Mouse (Mus musculus): ENCODE data around the gene Diaph3. TPM values are rescaled to one million over a fixed set of nuclear protein-coding genes. Genes with fewer than 3 reads are reported as not detected.

Diaph3 gene
- total and polyA plus RNA-seq, 3 experiments: 16.2 to 36.9 (median 17.5) TPM

DNA sequence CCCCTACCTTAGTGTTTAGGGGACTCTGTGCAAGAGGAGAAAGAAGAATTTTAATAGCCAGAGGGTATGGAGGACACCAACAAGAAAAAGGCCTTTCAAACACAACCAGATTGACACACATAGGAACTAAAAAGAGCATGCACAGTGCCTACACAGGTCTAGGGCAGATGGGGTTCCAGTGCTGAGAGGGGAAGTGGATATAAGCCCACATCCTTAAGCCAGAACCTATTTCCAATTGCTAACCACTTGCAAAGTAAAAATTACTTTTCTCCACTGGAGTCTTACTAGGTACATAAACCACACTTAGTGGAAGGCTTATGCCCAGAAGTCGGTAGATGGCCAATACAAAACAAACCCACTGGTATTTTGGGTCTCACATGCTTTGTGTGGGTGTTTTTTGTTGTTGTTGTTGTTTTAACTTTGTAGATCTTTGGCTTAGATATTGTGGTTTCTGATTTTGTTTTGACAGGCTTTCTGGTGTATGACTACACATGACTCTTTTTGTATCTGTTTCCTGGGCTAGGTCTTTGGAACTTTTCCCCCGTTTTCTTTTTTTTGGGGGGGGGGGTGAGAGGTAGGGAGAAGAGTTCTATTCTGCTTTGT, 426.8 kb downstream of the Diaph3 start:
- DNase-seq (ENCODE audit: extremely low read depth): no peak
- no peak overlapping the region for H3K4me2 ChIP-seq (ENCODE audit: insufficient read depth, low read depth, poor library complexity, severe bottlenecking)
- no peak overlapping the region for H3K27ac ChIP-seq (ENCODE audit: insufficient read depth, low read depth)
- H3K36me3 ChIP-seq (replicated peaks in 1 of 2; ENCODE audit: control insufficient read depth in 1 of 2, insufficient read depth in 1 of 2, low read length in 1 of 2): peaks cover 0 to 4% of the 10 kb centered on the region in 2 experiments
- TF ChIP-seq JUND (conservative IDR thresholded peaks at IDR 0.05; ENCODE audit: low read depth, low read length): no peak
- no peak for TF ChIP-seq USF1 (IDR thresholded peaks at IDR 0.05; ENCODE audit: low read depth, low read length)
- no peak for TF ChIP-seq ETS1 (conservative IDR thresholded peaks at IDR 0.05; ENCODE audit: low read depth, low read length)
- no peak for TF ChIP-seq MAZ (IDR thresholded peaks at IDR 0.05; ENCODE audit: low read depth, low read length)
- H3K9me3 ChIP-seq (replicated peaks; ENCODE audit: low read length): no peaks in the 10 kb centered on the region
- no peak overlapping the region for H3K4me3 ChIP-seq (replicated peaks in 1 of 3; ENCODE audit: low read depth in 2 of 3, low read length in 2 of 3, poor library complexity in 1 of 3)
- no peaks in the 10 kb centered on the region for H3K27me3 ChIP-seq (replicated peaks)
- in situ Hi-C loops (cut with MboI; ENCODE audit: low pct_ligation_motif_present, low pct_unique_long_range_greater_than_20kb, low sequenced_read_pairs) (no loop called here), dilution Hi-C loops (cut with MboI; ENCODE audit: extremely low pct_ligation_motif_present, extremely low pct_unique_long_range_greater_than_20kb, low sequenced_read_pairs) (no loop called here)
- no peaks in the 10 kb centered on the region for H3K4me1 ChIP-seq (ENCODE audit: control insufficient read depth in 1 of 2, insufficient read depth in 2 of 2)
- no peak overlapping the region for H3K9ac ChIP-seq (ENCODE audit: insufficient read depth, low read depth)
- no peaks in the 10 kb centered on the region for H3K79me2 ChIP-seq (replicated peaks; ENCODE audit: control insufficient read depth, extremely low read depth, insufficient read depth, poor library complexity, severe bottlenecking)

DNA sequence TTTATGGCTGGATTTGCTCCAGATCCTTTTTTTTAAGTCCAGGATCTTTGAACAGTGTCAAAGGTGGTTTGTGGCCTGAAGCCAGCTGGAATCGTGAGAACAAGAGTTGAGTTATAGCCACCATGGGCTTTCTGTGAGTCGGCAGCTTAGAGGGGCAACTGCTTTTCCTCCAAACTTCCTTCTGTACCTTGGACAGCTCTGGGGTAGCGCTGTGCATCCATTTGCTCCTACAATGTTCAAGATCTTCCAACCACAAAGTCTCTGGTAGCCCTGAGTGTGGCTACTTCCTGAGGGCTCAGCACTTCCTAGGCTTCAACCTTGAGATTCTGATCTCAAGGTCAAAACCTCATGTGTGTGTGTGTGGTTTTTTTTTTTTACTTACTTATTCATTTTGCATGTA, 437.0 kb downstream of the Diaph3 start:
- H3K27ac ChIP-seq (ENCODE audit: insufficient read depth, low read depth): no peak overlapping the region
- in situ Hi-C loops (cut with MboI; ENCODE audit: low pct_ligation_motif_present, low pct_unique_long_range_greater_than_20kb, low sequenced_read_pairs): no loop called here
- no peaks in the 10 kb centered on the region for H3K4me1 ChIP-seq (ENCODE audit: control insufficient read depth in 1 of 2, insufficient read depth in 2 of 2)
- H3K4me2 ChIP-seq (ENCODE audit: insufficient read depth, low read depth, poor library complexity, severe bottlenecking): no peak overlapping the region
- no peaks in the 10 kb centered on the region for H3K27me3 ChIP-seq (replicated peaks)
- H3K79me2 ChIP-seq (replicated peaks; ENCODE audit: control insufficient read depth, extremely low read depth, insufficient read depth, poor library complexity, severe bottlenecking): no peaks in the 10 kb centered on the region
- no peak for DNase-seq (ENCODE audit: extremely low read depth)
- no peak overlapping the region for H3K9ac ChIP-seq (ENCODE audit: insufficient read depth, low read depth)
- H3K36me3 ChIP-seq (replicated peaks in 1 of 2; ENCODE audit: control insufficient read depth in 1 of 2, insufficient read depth in 1 of 2, low read length in 1 of 2): peaks cover 0 to 7% of the 10 kb centered on the region in 2 experiments
- TF ChIP-seq ELF1 (IDR thresholded peaks at IDR 0.05; ENCODE audit: low read depth, low read length) (no peak), TBP (conservative IDR thresholded peaks at IDR 0.05; ENCODE audit: low read depth, low read length) (no peak), ETS1 (conservative IDR thresholded peaks at IDR 0.05; ENCODE audit: low read depth, low read length) (no peak), HCFC1 (IDR thresholded peaks at IDR 0.05; ENCODE audit: low read depth, low read length) (no peak), ZC3H11A (IDR thresholded peaks at IDR 0.05; ENCODE audit: low read depth, low read length) (no peak), MYC (IDR thresholded peaks at IDR 0.05; ENCODE audit: low read depth, low read length) (no peak), POLR2AphosphoS2 (IDR thresholded peaks at IDR 0.05; ENCODE audit: low read depth, low read length) (no peak), CHD1 (IDR thresholded peaks at IDR 0.05; ENCODE audit: low read depth, low read length) (no peak), MAZ (IDR thresholded peaks at IDR 0.05; ENCODE audit: low read depth, low read length) (no peak), MAX (IDR thresholded peaks at IDR 0.05; ENCODE audit: low read length) (no peak), CTCF (conservative IDR thresholded peaks at IDR 0.05 in 1 of 2, IDR thresholded peaks at IDR 0.05 in 1 of 2; ENCODE audit: low read depth in 2 of 2, low read length in 2 of 2) (no peak), USF2 (conservative IDR thresholded peaks at IDR 0.05; ENCODE audit: low read depth, low read length) (no peak)
- H3K9me3 ChIP-seq (replicated peaks; ENCODE audit: low read length): no peaks in the 10 kb centered on the region
- H3K4me3 ChIP-seq (replicated peaks in 1 of 3; ENCODE audit: low read depth in 2 of 3, low read length in 2 of 3, poor library complexity in 1 of 3): no peak overlapping the region
- dilution Hi-C loops (cut with MboI; ENCODE audit: extremely low pct_ligation_motif_present, extremely low pct_unique_long_range_greater_than_20kb, low sequenced_read_pairs): no loop called here
